Mouse (Mus musculus) cortical plate, adult 2 months (tissue): ENCODE results near the gene Tex19.1. TPM values are rescaled to one million over a fixed set of nuclear protein-coding genes. Genes with fewer than 3 reads are reported as not detected.
A peak's percentile ranks its signal among the peaks of the same experiment; 100 is the strongest.

Experiments used
- H3K27ac ChIP-seq: fragments of 200-500 bp; 2 replicates; pipeline ENCODE4 v1.5.1; 2012; ENCODE audit warnings: low read length, control low read depth, inconsistent platforms; ENCODE audit not compliant: insufficient read depth
- H3K4me1 ChIP-seq: fragments of 200-500 bp; 2 replicates; pipeline ENCODE4 v1.6.1; 2011; ENCODE audit warnings: low read length; ENCODE audit not compliant: control insufficient read depth, insufficient read depth
- H3K4me3 ChIP-seq: fragments of 200-500 bp; 2 replicates; pipeline ENCODE4 v1.5.1; 2011; ENCODE audit warnings: mild to moderate bottlenecking, low read length, control low read depth; ENCODE audit not compliant: insufficient read depth
- CTCF ChIP-seq: fragments of 200-500 bp; IDR thresholded peaks from 2 replicates; pipeline ENCODE4 v1.5.1; 2011; ENCODE audit warnings: mild to moderate bottlenecking, control low read depth, low read length; ENCODE audit not compliant: insufficient read depth; ENCODE audit errors: extremely low read depth
- POLR2A ChIP-seq: fragments of 200-500 bp; IDR thresholded peaks from 2 replicates; pipeline ENCODE4 v1.6.1; 2011; ENCODE audit warnings: mild to moderate bottlenecking, low read length, control low read depth; ENCODE audit not compliant: insufficient read depth; ENCODE audit errors: extremely low read depth
- polyA plus RNA-seq: library from polyadenylated mRNA; depleted of rRNA; stranded (reverse); fragments of >200 nt; gene quantifications from 2 replicates; pipeline ENCODE4 v1.2.3, GENCODE M21; 2012; rRNA removed

The Tex19.1 gene
- polyA plus RNA-seq, 1 experiment = not detected

DNA sequence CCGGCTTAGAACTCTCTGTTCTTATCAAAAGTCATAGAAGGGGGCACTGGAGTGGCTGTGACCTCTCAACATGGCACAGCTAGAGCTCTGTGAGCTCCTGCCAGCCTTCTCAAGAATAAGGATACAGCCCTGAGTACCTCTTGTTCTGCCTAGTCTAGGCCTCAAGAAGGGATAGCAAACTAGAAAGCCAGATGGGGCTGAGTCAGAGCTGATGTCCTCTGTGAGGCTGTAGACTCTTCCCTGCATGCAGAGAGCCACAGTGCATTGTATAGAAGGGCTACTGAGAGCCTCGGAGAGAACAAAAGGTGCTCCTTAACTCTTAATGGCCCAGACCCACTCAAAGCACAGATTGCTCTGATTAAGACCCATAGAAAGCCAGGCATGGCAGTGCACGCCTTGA is 28.3 kb downstream of the Tex19.1 start:
- TF ChIP-seq CTCF (no peak), POLR2A (no peak)
- Histone ChIP-seq H3K4me1 (no peaks in the 10 kb centered on the region), H3K27ac (no peak overlapping the region), H3K4me3 (no peak overlapping the region)

DNA sequence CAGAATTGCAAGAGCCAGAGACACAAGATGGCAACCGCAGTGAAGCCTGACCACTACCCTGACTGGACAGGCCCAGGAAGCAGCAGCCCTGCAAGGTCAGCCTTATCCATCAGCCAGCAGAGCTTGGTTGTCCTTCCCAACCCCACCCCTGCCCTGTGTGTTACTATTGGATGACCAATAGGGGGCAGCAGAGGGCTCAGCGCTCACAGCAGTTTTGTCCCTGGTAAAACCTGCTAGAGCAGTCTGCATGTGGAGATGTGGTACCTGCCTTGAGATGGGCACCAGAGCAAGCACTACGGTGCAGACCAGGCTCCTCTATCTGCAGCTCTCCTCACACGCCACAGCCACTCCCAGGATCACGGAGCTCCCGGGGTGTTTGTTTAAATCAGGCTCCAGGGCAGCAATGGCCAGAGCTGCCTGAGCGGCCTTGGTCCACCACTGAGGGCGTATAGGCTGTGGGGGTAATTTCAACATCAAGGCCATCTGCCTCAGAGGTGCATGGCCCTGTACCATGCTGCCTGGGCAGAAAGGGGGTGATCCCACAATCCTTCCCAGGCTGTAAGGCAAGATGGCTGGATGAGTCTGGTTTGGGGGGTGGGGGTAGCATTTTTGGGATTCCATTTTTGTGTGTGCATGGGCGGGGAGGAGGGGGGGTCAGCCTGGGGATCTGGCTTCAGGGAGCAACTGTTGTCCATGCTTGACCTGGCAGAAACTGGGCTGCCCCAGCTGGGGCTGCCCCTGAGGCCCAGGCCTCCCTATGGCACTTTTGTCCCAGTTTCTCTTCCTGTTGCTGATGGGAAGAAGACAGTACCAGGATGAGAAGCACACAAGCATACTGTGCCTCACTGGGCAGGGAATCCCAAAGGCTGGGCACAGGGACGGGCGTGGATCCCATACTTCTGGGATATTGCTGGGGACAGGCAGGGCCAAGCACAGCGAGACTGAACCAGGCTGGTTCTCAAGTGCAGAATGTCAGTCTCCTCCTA is 30.6 kb downstream of the Tex19.1 start:
- no peak overlapping the region for H3K27ac ChIP-seq
- TF ChIP-seq POLR2A (no peak), CTCF (peak; percentile 84)
- H3K4me3 ChIP-seq = no peak overlapping the region
- no peaks in the 10 kb centered on the region for H3K4me1 ChIP-seq

DNA sequence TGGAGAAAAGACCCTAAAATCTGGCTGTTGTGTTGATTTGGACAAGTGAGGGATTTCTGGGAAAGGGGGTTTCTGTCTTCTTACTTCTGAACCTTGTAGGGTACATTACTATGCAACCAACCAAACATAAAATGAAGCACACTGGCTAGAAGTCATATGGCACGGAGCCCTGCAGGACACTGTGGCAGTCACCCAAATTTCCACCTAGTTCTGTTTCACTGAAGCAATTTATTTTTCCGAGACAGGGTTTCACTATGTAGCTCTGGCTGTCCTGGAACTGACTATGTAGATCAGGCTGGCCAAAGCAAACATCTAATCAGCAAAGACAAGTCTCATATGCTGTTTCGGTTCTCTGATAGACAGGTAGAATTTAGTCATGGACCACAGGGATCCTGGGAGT is 43.7 kb downstream of the Tex19.1 start:
- Histone ChIP-seq H3K4me1 (0 out of 2 replicates have a peak, but pooled peaks cover 4% of the 10 kb centered on the region), H3K27ac (no peak overlapping the region), H3K4me3 (no peak overlapping the region)
- TF ChIP-seq POLR2A (no peak), CTCF (no peak)

DNA sequence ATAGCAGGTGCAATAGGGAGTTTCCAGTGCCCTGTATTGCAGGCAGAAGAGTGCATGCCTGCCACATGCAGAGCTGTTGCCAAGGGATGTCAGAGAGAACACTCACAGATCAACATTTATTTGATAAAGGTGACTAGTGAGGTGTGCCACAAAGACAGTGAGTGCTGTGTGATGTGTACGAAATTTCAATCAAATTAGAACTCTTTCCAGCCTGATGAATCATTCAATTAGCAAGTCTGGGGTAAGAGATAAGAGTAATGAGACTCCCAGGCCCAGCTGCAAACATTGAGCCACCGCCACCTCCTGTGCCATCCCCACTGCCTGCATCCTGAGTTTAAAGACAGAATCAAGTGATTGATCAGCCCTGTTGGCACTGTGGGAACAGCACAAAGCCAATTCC is 46.8 kb downstream of the Tex19.1 start:
- TF ChIP-seq POLR2A = no peak
- no peak for TF ChIP-seq CTCF
- H3K27ac ChIP-seq = no peak overlapping the region
- 0 out of 2 replicates have a peak, but pooled peaks cover 4% of the 10 kb centered on the region for H3K4me1 ChIP-seq
- H3K4me3 ChIP-seq = no peak overlapping the region

DNA sequence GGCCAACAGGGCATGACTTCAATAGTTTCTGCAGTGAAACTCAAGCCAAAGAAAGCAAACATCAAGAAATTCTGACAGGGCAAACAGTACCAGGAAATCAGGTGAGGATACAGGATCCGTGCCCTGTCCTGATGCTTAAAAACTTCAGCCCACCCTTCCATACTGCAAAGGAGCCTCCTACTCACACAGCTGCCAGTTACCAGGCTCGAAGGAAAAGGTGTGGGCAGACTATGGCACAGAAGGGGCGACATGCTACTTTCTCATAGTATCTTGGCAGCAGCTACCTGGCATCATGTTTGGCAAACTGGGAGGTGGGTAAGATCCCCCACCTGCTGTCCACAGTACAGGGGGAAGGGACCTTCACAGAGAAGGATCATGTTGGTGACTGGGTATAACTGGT is 47.5 kb downstream of the Tex19.1 start:
- 0 out of 2 replicates have a peak, but pooled peaks cover 4% of the 10 kb centered on the region for H3K4me1 ChIP-seq
- TF ChIP-seq CTCF = no peak
- no peak for TF ChIP-seq POLR2A
- H3K27ac ChIP-seq = no peak overlapping the region
- no peak overlapping the region for H3K4me3 ChIP-seq

Other genes starting within 250 kb of the Tex19.1 start
- 11.0 and 13.1 TPM in 2 replicates for gene Ccdc57, start 213.3 kb upstream of the Tex19.1 start, polyA plus RNA-seq
- 6.1 and 7.1 TPM in 2 replicates for gene Slc16a3, start 197.7 kb upstream of the Tex19.1 start, polyA plus RNA-seq
- gene Csnk1d, start 154.8 kb upstream of the Tex19.1 start, polyA plus RNA-seq = 108 and 110 TPM in 2 replicates
- gene Cd7, start 106.7 kb upstream of the Tex19.1 start, polyA plus RNA-seq = 3.4 and 3.8 TPM in 2 replicates
- not detected in 2 replicates for gene Sectm1b, start 82.6 kb upstream of the Tex19.1 start, polyA plus RNA-seq
- gene Sectm1a, start 64.9 kb upstream of the Tex19.1 start, polyA plus RNA-seq = not detected in 2 replicates
- not detected in 2 replicates for gene Tex19.2, start 27.5 kb upstream of the Tex19.1 start, polyA plus RNA-seq
- gene Uts2r, start 14.1 kb downstream of the Tex19.1 start, polyA plus RNA-seq = 0.17 and 0.19 TPM in 2 replicates
- 69.9 and 70.0 TPM in 2 replicates for gene Hexdc, start 58.3 kb downstream of the Tex19.1 start, polyA plus RNA-seq
- gene Ogfod3, start 58.6 kb downstream of the Tex19.1 start, polyA plus RNA-seq = 6.2 and 7.8 TPM in 2 replicates
- gene Cybc1, start 83.2 kb downstream of the Tex19.1 start, polyA plus RNA-seq = 25.9 and 27.5 TPM in 2 replicates
- 43.1 and 43.3 TPM in 2 replicates for gene Narf, start 91.1 kb downstream of the Tex19.1 start, polyA plus RNA-seq
- 51.7 and 53.3 TPM in 2 replicates for gene Foxk2, start 113.8 kb downstream of the Tex19.1 start, polyA plus RNA-seq
- 75.7 and 85.8 TPM in 2 replicates for gene Wdr45b, start 208.3 kb downstream of the Tex19.1 start, polyA plus RNA-seq
- 31.1 and 33.7 TPM in 2 replicates for gene Rab40b, start 242.1 kb downstream of the Tex19.1 start, polyA plus RNA-seq